Mouse (Mus musculus): ENCODE measurements around the gene Pidd1. TPM values are rescaled to one million over a fixed set of nuclear protein-coding genes. Genes with fewer than 3 reads are reported as not detected.
A peak's percentile ranks its signal among the peaks of the same experiment; 100 is the strongest.

Pidd1 gene
- total RNA-seq (2021) = 1 to 10 TPM in 1 of 2 experiments, under 1 TPM in 1; 0.76 to 1.9 TPM

- no peak for DNase-seq (ENCODE audit: low spot score in 2 of 2)
- intact Hi-C loops (cut with DNase I) = no loop called here
Measured at GRCm38 (mm10) chr7:141443828-141444237, at the start of gene Pidd1. Gene Pidd1, minus strand, starts transcription at chr7:141444025.

GRCm38 (mm10) chr7:141492738-141493137 lies 48.9 kb upstream of the Pidd1 start:
- DNase-seq (ENCODE audit: low spot score in 2 of 2) = no peak
- intact Hi-C loops (cut with DNase I) = no loop called here

- intact Hi-C loops (cut with DNase I) = no loop called here
- no peak for DNase-seq (ENCODE audit: low spot score in 2 of 2)
Measured at GRCm38 (mm10) chr7:141491151-141491550, 47.3 kb upstream of the Pidd1 start.

GRCm38 (mm10) chr7:141487141-141487540 lies 43.3 kb upstream of the Pidd1 start:
- intact Hi-C loops (cut with DNase I) = no loop called here
- DNase-seq (ENCODE audit: low spot score in 2 of 2) = no peak

GRCm38 (mm10) chr7:141486239-141486638 lies 42.4 kb upstream of the Pidd1 start:
- DNase-seq (ENCODE audit: low spot score in 2 of 2) = no peak
- intact Hi-C loops (cut with DNase I) = no loop called here

GRCm38 (mm10) chr7:141485606-141486005 lies 41.8 kb upstream of the Pidd1 start:
- no peak for DNase-seq (ENCODE audit: low spot score in 2 of 2)
- intact Hi-C loops (cut with DNase I) = no loop called here

GRCm38 (mm10) chr7:141485186-141485585 lies 41.4 kb upstream of the Pidd1 start:
- intact Hi-C loops (cut with DNase I) = no loop called here

GRCm38 (mm10) chr7:141484186-141485120 lies 40.6 kb upstream of the Pidd1 start:
- intact Hi-C loops (cut with DNase I) = loop anchor here (5.0 kb wide), 1 partner anchor 183 kb away; no protein-coding TSS in a partner anchor
- no peak for DNase-seq (ENCODE audit: low spot score in 2 of 2)

More at GRCm38 (mm10) chr7:141485186-141485585, 41.4 kb upstream of the Pidd1 start:
- DNase-seq (ENCODE audit: low spot score in 2 of 2) = no peak

- no peak for DNase-seq (ENCODE audit: low spot score in 2 of 2)
- intact Hi-C loops (cut with DNase I) = loop anchor here (5.0 kb wide), 1 partner anchor 184 kb away; no protein-coding TSS in a partner anchor
Measured at GRCm38 (mm10) chr7:141483114-141483653, 39.4 kb upstream of the Pidd1 start.

- intact Hi-C loops (cut with DNase I) = loop anchor here (5.0 kb wide), 1 partner anchor 185 kb away; no protein-coding TSS in a partner anchor
Measured at GRCm38 (mm10) chr7:141482531-141483024, 38.8 kb upstream of the Pidd1 start.

GRCm38 (mm10) chr7:141481498-141482401 lies 37.9 kb upstream of the Pidd1 start:
- DNase-seq (ENCODE audit: low spot score in 2 of 2) = peak; percentile 51 to 67
- intact Hi-C loops (cut with DNase I) = loop anchor here (2.0 to 5.0 kb wide), 2 partner anchors 43 to 186 kb away; no protein-coding TSS in a partner anchor

More at GRCm38 (mm10) chr7:141482531-141483024, 38.8 kb upstream of the Pidd1 start:
- DNase-seq (ENCODE audit: low spot score in 2 of 2) = no peak

- peak; percentile 69 to 77 for DNase-seq (ENCODE audit: low spot score in 2 of 2)
- intact Hi-C loops (cut with DNase I) = loop anchor here (2.0 to 5.0 kb wide), 2 partner anchors 44 to 186 kb away; no protein-coding TSS in a partner anchor
Measured at GRCm38 (mm10) chr7:141480842-141481497, 37.1 kb upstream of the Pidd1 start.

GRCm38 (mm10) chr7:141478270-141478748 lies 34.5 kb upstream of the Pidd1 start:
- intact Hi-C loops (cut with DNase I) = no loop called here
- no peak for DNase-seq (ENCODE audit: low spot score in 2 of 2)

GRCm38 (mm10) chr7:141477578-141478269 lies 33.9 kb upstream of the Pidd1 start:
- intact Hi-C loops (cut with DNase I) = no loop called here
- no peak for DNase-seq (ENCODE audit: low spot score in 2 of 2)

GRCm38 (mm10) chr7:141476981-141477370 lies 33.2 kb upstream of the Pidd1 start:
- DNase-seq (ENCODE audit: low spot score in 2 of 2) = no peak
- intact Hi-C loops (cut with DNase I) = no loop called here

- intact Hi-C loops (cut with DNase I) = no loop called here
- DNase-seq (ENCODE audit: low spot score in 2 of 2) = peak; percentile 35 to 52
Measured at GRCm38 (mm10) chr7:141476226-141476980, 32.6 kb upstream of the Pidd1 start.

GRCm38 (mm10) chr7:141475805-141476158 lies 32.0 kb upstream of the Pidd1 start:
- intact Hi-C loops (cut with DNase I) = no loop called here
- DNase-seq (ENCODE audit: low spot score in 2 of 2) = no peak

All from left cerebral cortex, postnatal 36 days (tissue).